Mouse (Mus musculus): ENCODE measurements around the gene Dnaaf1. TPM values are rescaled to one million over a fixed set of nuclear protein-coding genes. Genes with fewer than 3 reads are reported as not detected.

Gene Dnaaf1
- polyA plus RNA-seq, 1 experiment from 2014 or later = 0.11 TPM

GRCm38 (mm10) chr8:119579096-119579495 lies 4.1 kb downstream of the Dnaaf1 start:
- no peak for ATAC-seq
- Histone ChIP-seq H3K4me2 (no peak overlapping the region), H3K9ac (no peak overlapping the region), H3K9me3 (replicated peaks) (no peaks in the 10 kb centered on the region), H3K27me3 (replicated peaks) (peaks cover 22% of the 10 kb centered on the region), H3K27ac (no peak overlapping the region), H3K4me3 (no peak overlapping the region), H3K36me3 (no peaks in the 10 kb centered on the region), H3K4me1 (peaks cover 67% of the 10 kb centered on the region)
- WGBS (ENCODE audit: insufficient replicate concordance) = 48% methylated on average over 13 of the region's 13 CpGs

GRCm38 (mm10) chr8:119580441-119581161 lies 5.6 kb downstream of the Dnaaf1 start:
- 42% methylated on average over 5 of the region's 5 CpGs for WGBS (ENCODE audit: insufficient replicate concordance)
- H3K4me3 ChIP-seq = no peak overlapping the region
- peak overlapping the region; percentile 66 for H3K27ac ChIP-seq
- no peaks in the 10 kb centered on the region for H3K36me3 ChIP-seq
- peak overlapping the region; percentile 33; the same call in 1 of the 2 replicates for H3K9ac ChIP-seq
- H3K4me1 ChIP-seq = peaks cover 71% of the 10 kb centered on the region
- peaks cover 21% of the 10 kb centered on the region for H3K27me3 ChIP-seq (replicated peaks)
- no peaks in the 10 kb centered on the region for H3K9me3 ChIP-seq (replicated peaks)
- peak; percentile 73 for ATAC-seq
- peak overlapping the region; percentile 49 for H3K4me2 ChIP-seq

GRCm38 (mm10) chr8:119585901-119586300 lies 10.9 kb downstream of the Dnaaf1 start:
- peak overlapping the region; percentile 66 for H3K4me2 ChIP-seq
- peak; percentile 56; the same call in 1 of the 2 replicates for ATAC-seq
- H3K4me3 ChIP-seq = peak overlapping the region; percentile 47
- 22% methylated on average over 24 of the region's 24 CpGs for WGBS (ENCODE audit: insufficient replicate concordance)
- peaks cover 60% of the 10 kb centered on the region for H3K4me1 ChIP-seq
- no peak overlapping the region for H3K27ac ChIP-seq
- H3K27me3 ChIP-seq (replicated peaks) = no peaks in the 10 kb centered on the region
- H3K9ac ChIP-seq = peak overlapping the region; percentile 48
- no peaks in the 10 kb centered on the region for H3K36me3 ChIP-seq
- H3K9me3 ChIP-seq (replicated peaks) = no peaks in the 10 kb centered on the region

- Histone ChIP-seq H3K4me2 (no peak overlapping the region), H3K36me3 (no peaks in the 10 kb centered on the region), H3K27me3 (replicated peaks) (0 out of 2 replicates have a peak, but pooled peaks cover 3% of the 10 kb centered on the region), H3K4me3 (no peak overlapping the region), H3K4me1 (peaks cover 40% of the 10 kb centered on the region), H3K27ac (no peak overlapping the region), H3K9ac (no peak overlapping the region), H3K9me3 (replicated peaks) (no peaks in the 10 kb centered on the region)
- no peak for ATAC-seq
- WGBS (ENCODE audit: insufficient replicate concordance) = 67% methylated on average over 4 of the region's 4 CpGs
These were observed 13.3 kb downstream of the Dnaaf1 start for GRCm38 (mm10) chr8:119588321-119588720.

- no peaks in the 10 kb centered on the region for H3K9me3 ChIP-seq (replicated peaks)
- 0 out of 2 replicates have a peak, but pooled peaks cover 3% of the 10 kb centered on the region for H3K27me3 ChIP-seq (replicated peaks)
- no peak for ATAC-seq
- H3K4me3 ChIP-seq = no peak overlapping the region
- H3K9ac ChIP-seq = no peak overlapping the region
- no peaks in the 10 kb centered on the region for H3K36me3 ChIP-seq
- WGBS (ENCODE audit: insufficient replicate concordance) = 44% methylated on average over 10 of the region's 10 CpGs
- H3K4me2 ChIP-seq = no peak overlapping the region
- H3K27ac ChIP-seq = no peak overlapping the region
- H3K4me1 ChIP-seq = peaks cover 39% of the 10 kb centered on the region
These were observed 13.8 kb downstream of the Dnaaf1 start for GRCm38 (mm10) chr8:119588844-119589243.

- H3K9me3 ChIP-seq (replicated peaks) = no peaks in the 10 kb centered on the region
- no peak for ATAC-seq
- H3K9ac ChIP-seq = no peak overlapping the region
These were observed 15.3 kb downstream of the Dnaaf1 start for GRCm38 (mm10) chr8:119590348-119590747.

GRCm38 (mm10) chr8:119591456-119591855 lies 16.4 kb downstream of the Dnaaf1 start:
- Histone ChIP-seq H3K27ac (no peak overlapping the region), H3K9ac (no peak overlapping the region), H3K4me2 (no peak overlapping the region), H3K4me1 (peaks cover 23% of the 10 kb centered on the region), H3K9me3 (replicated peaks) (no peaks in the 10 kb centered on the region), H3K27me3 (replicated peaks) (0 out of 2 replicates have a peak, but pooled peaks cover 3% of the 10 kb centered on the region), H3K36me3 (peaks cover under 1% of the 10 kb centered on the region; the same call in 1 of the 2 replicates), H3K4me3 (no peak overlapping the region)
- 83% methylated on average over 7 of the region's 7 CpGs for WGBS (ENCODE audit: insufficient replicate concordance)
- 0 out of 2 replicates have a peak, but pooled peaks have one; percentile 8 for ATAC-seq

More at GRCm38 (mm10) chr8:119590348-119590747, 15.3 kb downstream of the Dnaaf1 start:
- 0 out of 2 replicates have a peak, but pooled peaks cover 3% of the 10 kb centered on the region for H3K27me3 ChIP-seq (replicated peaks)
- 58% methylated on average over 14 of the region's 14 CpGs for WGBS (ENCODE audit: insufficient replicate concordance)
- H3K4me1 ChIP-seq = peaks cover 34% of the 10 kb centered on the region
- no peaks in the 10 kb centered on the region for H3K36me3 ChIP-seq
- H3K4me2 ChIP-seq = no peak overlapping the region
- H3K4me3 ChIP-seq = no peak overlapping the region
- H3K27ac ChIP-seq = no peak overlapping the region

GRCm38 (mm10) chr8:119603771-119604170 lies 28.7 kb downstream of the Dnaaf1 start:
- H3K27me3 ChIP-seq (replicated peaks) = no peaks in the 10 kb centered on the region
- WGBS (ENCODE audit: insufficient replicate concordance) = 82% methylated on average over 4 of the region's 4 CpGs
- peaks cover 2% of the 10 kb centered on the region for H3K9me3 ChIP-seq (replicated peaks)
- no peak for ATAC-seq
- H3K4me1 ChIP-seq = peaks cover 14% of the 10 kb centered on the region
- peak overlapping the region; percentile 81 for H3K4me2 ChIP-seq
- peak overlapping the region; percentile 75; the same call in 1 of the 2 replicates for H3K27ac ChIP-seq
- peak overlapping the region; percentile 78 for H3K9ac ChIP-seq
- H3K4me3 ChIP-seq = peak overlapping the region; percentile 73
- peaks cover 46% of the 10 kb centered on the region for H3K36me3 ChIP-seq

- peak overlapping the region; percentile 75 for H3K27ac ChIP-seq
- H3K9me3 ChIP-seq (replicated peaks) = peaks cover 8% of the 10 kb centered on the region
- WGBS (ENCODE audit: insufficient replicate concordance) = 8% methylated on average over 12 of the region's 12 CpGs
- ATAC-seq = peak; percentile 83
- peak overlapping the region; percentile 81 for H3K4me2 ChIP-seq
- H3K9ac ChIP-seq = peak overlapping the region; percentile 78
- H3K4me3 ChIP-seq = peak overlapping the region; percentile 73
- H3K4me1 ChIP-seq = peaks cover 14% of the 10 kb centered on the region
- H3K27me3 ChIP-seq (replicated peaks) = no peaks in the 10 kb centered on the region
- H3K36me3 ChIP-seq = peaks cover 40% of the 10 kb centered on the region
These were observed 29.4 kb downstream of the Dnaaf1 start for GRCm38 (mm10) chr8:119604398-119604803.

- peak within 1 kb of the TSS; percentile 81 for H3K4me2 ChIP-seq
- peaks cover 13% of the 10 kb centered on the region for H3K9me3 ChIP-seq (replicated peaks)
- H3K27me3 ChIP-seq (replicated peaks) = no peaks in the 10 kb centered on the region
- WGBS (ENCODE audit: insufficient replicate concordance) = 0% methylated on average over 23 of the region's 23 CpGs
- peak within 1 kb of the TSS; percentile 75 for H3K27ac ChIP-seq
- peak within 1 kb of the TSS; percentile 73 for H3K4me3 ChIP-seq
- peaks cover 34% of the 10 kb centered on the region for H3K36me3 ChIP-seq
- H3K9ac ChIP-seq = peak within 1 kb of the TSS; percentile 78
- peaks cover 14% of the 10 kb centered on the region for H3K4me1 ChIP-seq
- peak; percentile 80 for ATAC-seq
These were observed 30.0 kb downstream of the Dnaaf1 start, which contains the start of gene Taf1c for GRCm38 (mm10) chr8:119604996-119605395. TSS of gene Taf1c (minus strand) at chr8:119605222.

- H3K27me3 ChIP-seq (replicated peaks) = no peaks in the 10 kb centered on the region
- H3K9me3 ChIP-seq (replicated peaks) = peaks cover 13% of the 10 kb centered on the region
- H3K4me2 ChIP-seq = no peak overlapping the region
- H3K4me3 ChIP-seq = no peak overlapping the region
- no peak overlapping the region for H3K9ac ChIP-seq
- no peak overlapping the region for H3K27ac ChIP-seq
- WGBS (ENCODE audit: insufficient replicate concordance) = 57% methylated on average over 2 of the region's 2 CpGs
- H3K4me1 ChIP-seq = peaks cover 14% of the 10 kb centered on the region
- peaks cover 22% of the 10 kb centered on the region for H3K36me3 ChIP-seq
- no peak for ATAC-seq
These were observed 31.2 kb downstream of the Dnaaf1 start for GRCm38 (mm10) chr8:119606224-119606623.

- Histone ChIP-seq H3K9me3 (replicated peaks) (peaks cover 13% of the 10 kb centered on the region), H3K27me3 (replicated peaks) (peaks cover 38% of the 10 kb centered on the region), H3K36me3 (no peaks in the 10 kb centered on the region), H3K4me3 (no peak within 1 kb of the TSS), H3K4me2 (no peak within 1 kb of the TSS), H3K9ac (no peak within 1 kb of the TSS), H3K27ac (no peak within 1 kb of the TSS), H3K4me1 (no peaks in the 10 kb centered on the region)
- WGBS (ENCODE audit: insufficient replicate concordance) = 57% methylated on average over 26 of the region's 26 CpGs
- ATAC-seq = no peak
These were observed 37.4 kb downstream of the Dnaaf1 start, which contains the start of gene Adad2 for GRCm38 (mm10) chr8:119612471-119612870. TSS of gene Adad2 (plus strand) at chr8:119612747.
